Mouse (Mus musculus) embryonic facial prominence, embryonic 15.5 days (tissue): Measurements from ENCODE around the gene 1110017D15Rik. TPM values are rescaled to one million over a fixed set of nuclear protein-coding genes. Genes with fewer than 3 reads are reported as not detected.

Experiments
- ATAC-seq: fragments of 200-750 bp; cut with Nextera tagmentation; 2 replicates; pipeline ENCODE4 v1.8.0; 2017; ENCODE audit warnings: low read depth, moderate TSS enrichment; ENCODE audit not compliant: insufficient number of reproducible peaks, low FRiP score, low TSS enrichment
- H3K27ac ChIP-seq: fragments of 300-500 bp; sonication (generic); replicated peaks from 2 replicates; pipeline ENCODE4 v1.5.1; 2015; ENCODE audit warnings: mild to moderate bottlenecking, inconsistent platforms
- H3K27me3 ChIP-seq: fragments of 300-500 bp; sonication (generic); 2 replicates; pipeline ENCODE4 v1.6.1; 2015; ENCODE audit warnings: inconsistent platforms
- H3K36me3 ChIP-seq: fragments of 300-500 bp; sonication (generic); 2 replicates; pipeline ENCODE4 v1.6.1; 2015; ENCODE audit warnings: mild to moderate bottlenecking, inconsistent platforms
- H3K4me1 ChIP-seq: fragments of 300-500 bp; sonication (generic); 2 replicates; pipeline ENCODE4 v1.6.1; 2015; ENCODE audit warnings: inconsistent platforms
- H3K4me2 ChIP-seq: fragments of 300-500 bp; sonication (generic); replicated peaks from 2 replicates; pipeline ENCODE4 v1.6.1; 2015; ENCODE audit warnings: mild to moderate bottlenecking, inconsistent platforms
- H3K4me3 ChIP-seq: fragments of 300-500 bp; sonication (generic); replicated peaks from 2 replicates; pipeline ENCODE4 v1.5.1; 2015; ENCODE audit warnings: mild to moderate bottlenecking, inconsistent platforms
- H3K9ac ChIP-seq: fragments of 300-500 bp; sonication (generic); 2 replicates; pipeline ENCODE4 v1.6.1; 2015; ENCODE audit warnings: inconsistent platforms
- H3K9me3 ChIP-seq: fragments of 300-500 bp; sonication (generic); replicated peaks from 2 replicates; pipeline ENCODE4 v1.6.1; 2016; ENCODE audit warnings: inconsistent platforms
- WGBS: fragments of 180-500 bp; shearing (Covaris S2); methylation state at CpG from one replicate; pipeline ENCODE4 v1.1.7; 2015; 5-methylcytosine and 5-hydroxymethylcytosine counted together
- polyA plus RNA-seq: library from polyadenylated mRNA; unstranded; fragments of >200 nt; fragmentation: Nextera tagmentation; extraction: Ambion mirVana; gene quantifications from 2 replicates; pipeline ENCODE4 v1.2.1, GENCODE M21; 2015

Gene 1110017D15Rik
- polyA plus RNA-seq, 1 experiment from 2014 or later = 31.4 TPM

- peaks cover 25% of the 10 kb centered on the region for H3K4me1 ChIP-seq
- 70% methylated on average over 8 of the region's 8 CpGs for WGBS
These were observed 36.9 kb downstream of the 1110017D15Rik start for GRCm38 (mm10) chr4:41480254-41480653.

GRCm38 (mm10) chr4:41479456-41479804, 37.7 kb downstream of the 1110017D15Rik start:
- Histone ChIP-seq H3K9me3 (no peaks in the 10 kb centered on the region), H3K36me3 (0 out of 2 replicates have a peak, but pooled peaks cover 17% of the 10 kb centered on the region), H3K4me3 (no peak overlapping the region), H3K9ac (no peak overlapping the region), H3K4me2 (no peak overlapping the region), H3K4me1 (peaks cover 25% of the 10 kb centered on the region), H3K27ac (no peak overlapping the region; the same call in 1 of the 2 replicates), H3K27me3 (no peaks in the 10 kb centered on the region)
- 50% methylated on average over 1 of the region's 1 CpGs for whole genome bisulfite sequencing
- ATAC-seq = no peak; the same call in 1 of the 2 replicates

More at GRCm38 (mm10) chr4:41480254-41480653, 36.9 kb downstream of the 1110017D15Rik start:
- Histone ChIP-seq H3K9ac (no peak overlapping the region), H3K4me2 (no peak overlapping the region), H3K4me3 (no peak overlapping the region), H3K27ac (no peak overlapping the region), H3K27me3 (no peaks in the 10 kb centered on the region), H3K9me3 (no peaks in the 10 kb centered on the region), H3K36me3 (0 out of 2 replicates have a peak, but pooled peaks cover 17% of the 10 kb centered on the region)
- no peak for ATAC-seq

DNA sequence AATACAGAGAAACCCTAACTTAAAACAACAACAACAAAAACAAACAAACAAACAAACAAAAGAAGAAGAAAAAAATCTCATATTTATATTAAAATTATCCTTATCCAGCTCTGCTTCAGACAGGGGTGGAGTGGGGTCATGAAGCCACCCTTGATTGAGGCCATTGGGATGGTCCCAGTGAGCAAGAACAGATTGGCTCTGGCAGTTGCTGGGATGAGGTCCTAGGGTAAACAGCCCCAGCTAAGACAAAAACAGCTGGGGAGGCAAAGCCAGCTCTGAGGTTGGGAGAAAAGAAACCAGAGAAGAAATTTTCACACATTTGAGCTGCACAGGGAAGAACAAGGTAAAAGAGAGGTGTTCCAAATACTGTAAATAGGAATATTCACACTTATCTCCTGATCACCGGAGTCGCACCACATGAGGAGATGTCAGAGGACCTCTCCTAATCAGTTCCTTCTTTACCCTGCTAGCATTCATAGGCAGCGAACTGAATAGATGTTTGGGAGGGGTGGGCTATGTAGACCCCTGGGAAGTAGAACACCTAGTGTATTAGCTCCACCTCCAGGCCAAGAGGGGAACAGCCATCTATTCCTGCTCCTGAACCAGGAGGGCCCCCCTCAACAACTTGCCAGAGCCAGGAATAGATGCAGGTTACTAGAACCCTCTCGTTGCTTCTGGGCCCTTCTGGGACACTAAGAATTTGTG, 38.2 kb downstream of the 1110017D15Rik start:
- Histone ChIP-seq H3K4me2 (no peak overlapping the region), H3K4me1 (peaks cover 25% of the 10 kb centered on the region), H3K4me3 (no peak overlapping the region), H3K36me3 (0 out of 2 replicates have a peak, but pooled peaks cover 17% of the 10 kb centered on the region), H3K27ac (no peak overlapping the region), H3K27me3 (no peaks in the 10 kb centered on the region), H3K9ac (no peak overlapping the region), H3K9me3 (no peaks in the 10 kb centered on the region)
- 50% methylated on average over 4 of the region's 4 CpGs for WGBS
- ATAC-seq = no peak

DNA sequence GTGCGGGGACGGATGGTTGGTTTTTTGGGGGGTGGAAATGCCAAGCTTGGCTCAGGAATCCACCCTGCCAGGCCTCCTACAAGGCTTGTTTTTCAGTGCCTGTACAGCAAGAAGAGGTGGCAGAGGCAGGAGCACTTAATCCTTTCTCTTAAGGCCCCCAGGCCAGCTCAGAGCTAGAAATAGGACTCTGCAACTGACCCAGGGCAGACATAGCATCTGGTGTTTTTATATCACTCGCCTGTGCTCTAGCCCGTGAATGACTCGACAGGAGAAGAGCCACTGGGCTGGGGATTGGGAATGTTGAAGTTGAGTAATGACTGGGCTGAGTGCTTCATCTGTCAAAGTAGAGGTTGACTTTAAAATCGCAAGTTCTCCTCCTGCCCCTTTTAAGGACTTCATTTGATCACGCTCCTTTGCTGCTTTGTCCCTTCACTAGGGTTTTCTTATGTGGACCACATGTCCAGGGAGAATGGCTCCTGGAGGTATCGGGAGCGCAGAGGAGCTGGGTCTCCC, 39.4 kb downstream of the 1110017D15Rik start:
- Histone ChIP-seq H3K4me1 (peaks cover 25% of the 10 kb centered on the region), H3K4me2 (no peak overlapping the region), H3K27ac (no peak overlapping the region), H3K9me3 (no peaks in the 10 kb centered on the region), H3K9ac (no peak overlapping the region), H3K4me3 (no peak overlapping the region), H3K27me3 (no peaks in the 10 kb centered on the region), H3K36me3 (0 out of 2 replicates have a peak, but pooled peaks cover 17% of the 10 kb centered on the region)
- ATAC-seq = no peak
- WGBS = 81% methylated on average over 9 of the region's 9 CpGs

GRCm38 (mm10) chr4:41471384-41471689, 45.8 kb downstream of the 1110017D15Rik start:
- Histone ChIP-seq H3K36me3 (no peaks in the 10 kb centered on the region), H3K4me3 (no peak overlapping the region), H3K27ac (no peak overlapping the region), H3K9ac (no peak overlapping the region), H3K27me3 (no peaks in the 10 kb centered on the region), H3K9me3 (no peaks in the 10 kb centered on the region), H3K4me1 (peaks cover 15% of the 10 kb centered on the region; the same call in 1 of the 2 replicates), H3K4me2 (no peak overlapping the region)
- no peak for ATAC-seq
- WGBS = 80% methylated on average over 1 of the region's 1 CpGs

GRCm38 (mm10) chr4:41470684-41471383, 46.3 kb downstream of the 1110017D15Rik start:
- Histone ChIP-seq H3K4me2 (no peak overlapping the region), H3K36me3 (no peaks in the 10 kb centered on the region), H3K4me1 (peaks cover 17% of the 10 kb centered on the region; the same call in 1 of the 2 replicates), H3K9ac (no peak overlapping the region), H3K27ac (0 out of 2 replicates have a peak overlapping the region, but pooled peaks have one; percentile 24), H3K9me3 (no peaks in the 10 kb centered on the region), H3K27me3 (no peaks in the 10 kb centered on the region), H3K4me3 (no peak overlapping the region)
- 37% methylated on average over 5 of the region's 5 CpGs for WGBS
- no peak for ATAC-seq

DNA sequence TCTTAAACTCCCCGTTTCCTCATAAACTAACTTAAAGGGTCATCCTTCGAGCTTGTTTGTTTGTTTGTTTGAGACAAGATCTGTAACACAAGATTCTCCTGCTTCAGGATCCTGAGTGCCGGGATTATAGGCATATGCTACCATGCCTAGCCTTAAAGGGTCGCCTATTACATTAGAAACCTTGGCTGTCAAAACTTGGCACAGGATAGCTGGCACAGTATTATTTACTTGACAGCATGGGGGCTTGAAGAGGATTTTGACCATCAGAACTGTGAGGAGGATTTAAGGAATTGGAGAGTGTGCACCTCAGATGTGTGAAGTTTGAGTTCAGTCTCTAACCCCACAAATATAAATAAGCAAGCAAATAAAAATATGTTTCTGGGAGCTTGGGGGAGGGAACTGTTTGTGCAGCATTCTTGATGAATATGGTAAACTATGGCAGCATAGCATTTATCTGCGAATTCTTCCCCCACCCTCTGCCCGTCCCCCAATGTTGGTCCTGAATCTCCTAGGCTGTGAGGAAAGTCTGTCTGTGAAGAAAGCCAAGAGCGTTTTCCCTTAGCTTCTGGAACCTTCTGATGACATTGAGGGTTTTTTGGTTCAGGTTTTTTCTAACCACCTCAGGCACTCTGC, 47.0 kb downstream of the 1110017D15Rik start:
- H3K27me3 ChIP-seq = no peaks in the 10 kb centered on the region
- H3K36me3 ChIP-seq = no peaks in the 10 kb centered on the region
- H3K4me3 ChIP-seq = no peak overlapping the region
- 48% methylated on average over 7 of the region's 7 CpGs for WGBS
- H3K4me2 ChIP-seq = no peak overlapping the region
- H3K27ac ChIP-seq = 0 out of 2 replicates have a peak overlapping the region, but pooled peaks have one; percentile 24
- no peak overlapping the region for H3K9ac ChIP-seq
- peaks cover 18% of the 10 kb centered on the region; the same call in 1 of the 2 replicates for H3K4me1 ChIP-seq
- no peaks in the 10 kb centered on the region for H3K9me3 ChIP-seq
- ATAC-seq = no peak

GRCm38 (mm10) chr4:41469199-41469598, 47.9 kb downstream of the 1110017D15Rik start:
- H3K27ac ChIP-seq = no peak overlapping the region
- no peak overlapping the region for H3K4me3 ChIP-seq
- H3K4me1 ChIP-seq = peaks cover 18% of the 10 kb centered on the region; the same call in 1 of the 2 replicates
- no peaks in the 10 kb centered on the region for H3K27me3 ChIP-seq
- no peaks in the 10 kb centered on the region for H3K36me3 ChIP-seq
- no peak for ATAC-seq
- no peaks in the 10 kb centered on the region for H3K9me3 ChIP-seq
- 35% methylated on average over 10 of the region's 10 CpGs for WGBS
- H3K4me2 ChIP-seq = no peak overlapping the region
- H3K9ac ChIP-seq = no peak overlapping the region

- Histone ChIP-seq H3K4me1 (peaks cover 24% of the 10 kb centered on the region), H3K9ac (no peak overlapping the region), H3K36me3 (no peaks in the 10 kb centered on the region), H3K27ac (no peak overlapping the region), H3K27me3 (no peaks in the 10 kb centered on the region), H3K4me3 (no peak overlapping the region), H3K4me2 (no peak overlapping the region), H3K9me3 (no peaks in the 10 kb centered on the region)
- ATAC-seq = no peak
- WGBS = 51% methylated on average over 17 of the region's 17 CpGs
These were observed 48.6 kb downstream of the 1110017D15Rik start for GRCm38 (mm10) chr4:41468396-41469080.

DNA sequence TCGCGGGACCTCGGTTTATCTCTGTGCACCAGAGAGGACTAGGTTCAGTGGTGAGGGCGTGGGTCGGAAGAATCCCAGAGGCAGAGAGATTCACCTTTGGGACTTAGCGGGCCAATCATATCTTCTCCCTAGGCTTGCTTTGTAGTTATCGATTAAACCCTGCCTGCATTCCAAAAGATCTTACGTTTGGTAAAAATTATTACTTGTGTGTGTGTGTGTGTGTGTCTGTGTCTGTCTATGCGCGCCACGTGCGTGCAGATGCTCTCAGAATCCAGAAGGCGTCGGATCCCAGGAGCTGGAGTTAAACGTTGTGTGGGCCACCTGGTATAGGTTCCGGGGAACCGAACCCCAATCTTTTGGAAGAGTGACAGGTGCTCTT, 51.9 kb downstream of the 1110017D15Rik start:
- Histone ChIP-seq H3K36me3 (no peaks in the 10 kb centered on the region), H3K27ac (peak overlapping the region; percentile 68; the same call in 1 of the 2 replicates), H3K9ac (peak overlapping the region; percentile 71), H3K4me2 (peak overlapping the region; percentile 49), H3K4me1 (peaks cover 26% of the 10 kb centered on the region), H3K9me3 (no peaks in the 10 kb centered on the region), H3K4me3 (peak overlapping the region; percentile 64), H3K27me3 (no peaks in the 10 kb centered on the region)
- ATAC-seq = no peak; the same call in 1 of the 2 replicates
- 3% methylated on average over 17 of the region's 17 CpGs for WGBS
